Mouse (Mus musculus): ENCODE measurements around the gene Aurkb. TPM values are rescaled to one million over a fixed set of nuclear protein-coding genes. Genes with fewer than 3 reads are reported as not detected.
A peak's percentile ranks its signal among the peaks of the same experiment; 100 is the strongest.

Gene Aurkb
- total and polyA plus RNA-seq, 3 experiments: 120 to 170 (median 159) TPM

GRCm38 (mm10) chr11:69062761-69063224, 17.3 kb downstream of the Aurkb start:
- peak overlapping the region; percentile 44 to 70 for H3K4me3 ChIP-seq (ENCODE audit: control insufficient read depth in 1 of 2, insufficient read depth in 1 of 2, low read depth in 2 of 2, low read length in 2 of 2)
- peak overlapping the region; percentile 72 for H3K9ac ChIP-seq (ENCODE audit: control insufficient read depth, low read depth, low read length, poor library complexity, severe bottlenecking)
- H3K27me3 ChIP-seq (ENCODE audit: control insufficient read depth in 1 of 2, insufficient read depth in 2 of 2, low read length in 2 of 2): no peaks in the 10 kb centered on the region
- peaks cover 0 to 13% of the 10 kb centered on the region in 2 experiments; a peak in 2 of 4 replicates for H3K4me1 ChIP-seq (ENCODE audit: control insufficient read depth in 1 of 2, insufficient read depth in 2 of 2, low read length in 2 of 2)
- H3K36me3 ChIP-seq (ENCODE audit: control insufficient read depth in 1 of 2, insufficient read depth in 2 of 2, low read length in 2 of 2): peaks cover 0 to 8% of the 10 kb centered on the region in 2 experiments; a peak in 2 of 4 replicates
- peaks cover 10% of the 10 kb centered on the region; the same call in 1 of the 2 replicates for H3K79me2 ChIP-seq (ENCODE audit: control insufficient read depth, insufficient read depth, low read length, poor library complexity)
- H3K9me3 ChIP-seq (replicated peaks; ENCODE audit: insufficient read depth, low read length): no peaks in the 10 kb centered on the region
- TF ChIP-seq SIN3A (IDR thresholded peaks at IDR 0.05; ENCODE audit: low read length) (peak; percentile 64; the same call in 1 of the 2 replicates), CTCF (IDR thresholded peaks at IDR 0.05 in 2 of 3, conservative IDR thresholded peaks at IDR 0.05 in 1 of 3; ENCODE audit: control insufficient read depth in 1 of 3, insufficient read depth in 1 of 3, low read depth in 2 of 3, low read length in 3 of 3, poor library complexity in 1 of 3, severe bottlenecking in 1 of 3) (no peak), GATA1 (IDR thresholded peaks at IDR 0.05; ENCODE audit: low read depth, low read length) (0 out of 2 replicates have a peak, but pooled peaks have one; percentile 9), MYC (IDR thresholded peaks at IDR 0.05; ENCODE audit: low read depth, low read length) (peak; percentile 76; the same call in 1 of the 2 replicates), ELF1 (IDR thresholded peaks at IDR 0.05; ENCODE audit: low read depth, low read length) (peak; percentile 79), MAZ (IDR thresholded peaks at IDR 0.05; ENCODE audit: low read depth, low read length) (no peak), CHD1 (IDR thresholded peaks at IDR 0.05; ENCODE audit: low read depth, low read length) (no peak), ZMIZ1 (IDR thresholded peaks at IDR 0.05; ENCODE audit: low read depth, low read length) (no peak), MAFK (IDR thresholded peaks at IDR 0.05; ENCODE audit: borderline replicate concordance, low read depth, low read length) (peak; percentile 98), TBP (IDR thresholded peaks at IDR 0.05; ENCODE audit: low read depth, low read length) (peak; percentile 98), MXI1 (IDR thresholded peaks at IDR 0.05; ENCODE audit: low read depth, low read length) (peak; percentile 54; the same call in 1 of the 2 replicates), USF2 (IDR thresholded peaks at IDR 0.05; ENCODE audit: borderline replicate concordance in 1 of 2, insufficient read depth in 1 of 2, low read depth in 1 of 2, low read length in 2 of 2) (no peak)
- peak overlapping the region; percentile 69 for H3K27ac ChIP-seq (ENCODE audit: control insufficient read depth, low read depth, low read length)
- peak; percentile 95 for DNase-seq (ENCODE audit: low read depth, low spot score)

GRCm38 (mm10) chr11:69063413-69064201, 18.2 kb downstream of the Aurkb start:
- peak overlapping the region; percentile 44 to 84 for H3K4me3 ChIP-seq (ENCODE audit: control insufficient read depth in 1 of 2, insufficient read depth in 1 of 2, low read depth in 2 of 2, low read length in 2 of 2)
- peaks cover 0 to 9% of the 10 kb centered on the region in 2 experiments; a peak in 2 of 4 replicates for H3K4me1 ChIP-seq (ENCODE audit: control insufficient read depth in 1 of 2, insufficient read depth in 2 of 2, low read length in 2 of 2)
- peak overlapping the region; percentile 69 for H3K27ac ChIP-seq (ENCODE audit: control insufficient read depth, low read depth, low read length)
- no peaks in the 10 kb centered on the region for H3K9me3 ChIP-seq (replicated peaks; ENCODE audit: insufficient read depth, low read length)
- H3K36me3 ChIP-seq (ENCODE audit: control insufficient read depth in 1 of 2, insufficient read depth in 2 of 2, low read length in 2 of 2): peaks cover 0 to 5% of the 10 kb centered on the region in 2 experiments; a peak in 1 of 4 replicates
- peak overlapping the region; percentile 72 for H3K9ac ChIP-seq (ENCODE audit: control insufficient read depth, low read depth, low read length, poor library complexity, severe bottlenecking)
- peak; percentile 91 for DNase-seq (ENCODE audit: low read depth, low spot score)
- no peaks in the 10 kb centered on the region for H3K27me3 ChIP-seq (ENCODE audit: control insufficient read depth in 1 of 2, insufficient read depth in 2 of 2, low read length in 2 of 2)
- H3K79me2 ChIP-seq (ENCODE audit: control insufficient read depth, insufficient read depth, low read length, poor library complexity): peaks cover 10% of the 10 kb centered on the region; the same call in 1 of the 2 replicates
- TF ChIP-seq USF2 (IDR thresholded peaks at IDR 0.05; ENCODE audit: borderline replicate concordance in 1 of 2, insufficient read depth in 1 of 2, low read depth in 1 of 2, low read length in 2 of 2): no peak
- no peak for TF ChIP-seq ETS1 (IDR thresholded peaks at IDR 0.05; ENCODE audit: low read depth, low read length)
- TF ChIP-seq TCF12 (IDR thresholded peaks at IDR 0.05; ENCODE audit: low read depth, low read length): no peak
- TF ChIP-seq MXI1 (IDR thresholded peaks at IDR 0.05; ENCODE audit: low read depth, low read length): no peak; the same call in 1 of the 2 replicates
- 0 out of 2 replicates have a peak, but pooled peaks have one; percentile 71 for TF ChIP-seq MAFK (IDR thresholded peaks at IDR 0.05; ENCODE audit: borderline replicate concordance, low read depth, low read length)
- TF ChIP-seq CTCF (IDR thresholded peaks at IDR 0.05 in 2 of 3, conservative IDR thresholded peaks at IDR 0.05 in 1 of 3; ENCODE audit: control insufficient read depth in 1 of 3, insufficient read depth in 1 of 3, low read depth in 2 of 3, low read length in 3 of 3, poor library complexity in 1 of 3, severe bottlenecking in 1 of 3): 0 out of 6 replicates have a peak, but pooled peaks of 1 of the 3 experiments have one; percentile 9
- TF ChIP-seq E2F4 (IDR thresholded peaks at IDR 0.05; ENCODE audit: borderline replicate concordance, low read depth, low read length): no peak
- no peak for TF ChIP-seq MYC (IDR thresholded peaks at IDR 0.05; ENCODE audit: low read depth, low read length)
- peak; percentile 38; the same call in 1 of the 2 replicates for TF ChIP-seq HCFC1 (IDR thresholded peaks at IDR 0.05; ENCODE audit: low read depth, low read length)
- TF ChIP-seq MYB (IDR thresholded peaks at IDR 0.05; ENCODE audit: low read depth, low read length): no peak
- TF ChIP-seq ZC3H11A (IDR thresholded peaks at IDR 0.05; ENCODE audit: low read depth, low read length): no peak
- TF ChIP-seq TBP (IDR thresholded peaks at IDR 0.05; ENCODE audit: low read depth, low read length): peak; percentile 98
- no peak for TF ChIP-seq NRF1 (IDR thresholded peaks at IDR 0.05; ENCODE audit: insufficient read depth, low read depth, low read length, poor library complexity, severe bottlenecking)
- TF ChIP-seq POLR2A (IDR thresholded peaks at IDR 0.05; ENCODE audit: control insufficient read depth in 1 of 2, insufficient read depth in 1 of 2, low read depth in 1 of 2, low read length in 2 of 2, poor library complexity in 1 of 2): peak; percentile 24 to 28; a peak in 1 of 4 replicates
- TF ChIP-seq KAT2A (conservative IDR thresholded peaks at IDR 0.05; ENCODE audit: low read depth, low read length): peak; percentile 69
- TF ChIP-seq RCOR1 (IDR thresholded peaks at IDR 0.05; ENCODE audit: low read depth, low read length): no peak
- no peak for TF ChIP-seq SMC3 (IDR thresholded peaks at IDR 0.05; ENCODE audit: low read depth, low read length)
- 0 out of 2 replicates have a peak, but pooled peaks have one; percentile 6 for TF ChIP-seq ELF1 (IDR thresholded peaks at IDR 0.05; ENCODE audit: low read depth, low read length)
- TF ChIP-seq RAD21 (IDR thresholded peaks at IDR 0.05; ENCODE audit: low read depth, low read length): no peak
- TF ChIP-seq EP300 (IDR thresholded peaks at IDR 0.05; ENCODE audit: low read depth in 1 of 2, low read length in 2 of 2): no peak
- TF ChIP-seq USF1 (IDR thresholded peaks at IDR 0.05; ENCODE audit: low read depth, low read length): no peak

All from MEL (cell line).